Mouse (Mus musculus) small intestine, adult 2 months (tissue): ENCODE measurements around the gene Slc13a2. TPM values are rescaled to one million over a fixed set of nuclear protein-coding genes. Genes with fewer than 3 reads are reported as not detected.

Source experiments
- H3K27ac ChIP-seq: fragments of 200-500 bp; 2 replicates; pipeline ENCODE4 v1.5.1; 2012; ENCODE audit warnings: low read depth, low read length, control low read depth, inconsistent platforms; ENCODE audit not compliant: insufficient read depth
- H3K27me3 ChIP-seq: fragments of 200-500 bp; 2 replicates; pipeline ENCODE4 v1.6.1; 2012; ENCODE audit warnings: mild to moderate bottlenecking, moderate library complexity, low read length, inconsistent platforms; ENCODE audit not compliant: control insufficient read depth, insufficient read depth
- H3K36me3 ChIP-seq: fragments of 200-500 bp; 2 replicates; pipeline ENCODE4 v1.6.1; 2012; ENCODE audit warnings: mild to moderate bottlenecking, low read length, control low read depth, inconsistent platforms; ENCODE audit not compliant: control insufficient read depth, insufficient read depth
- H3K4me1 ChIP-seq: fragments of 200-500 bp; 2 replicates; pipeline ENCODE4 v1.6.1; 2012; ENCODE audit warnings: low read length, inconsistent platforms, mixed read lengths; ENCODE audit not compliant: control insufficient read depth, insufficient read depth, insufficient read length
- H3K4me3 ChIP-seq: fragments of 200-500 bp; 2 replicates; pipeline ENCODE4 v1.5.1; 2012; ENCODE audit warnings: low read depth, mild to moderate bottlenecking, control low read depth, inconsistent platforms, low read length, moderate library complexity
- CTCF ChIP-seq: fragments of 200-500 bp; IDR thresholded peaks from 2 replicates; pipeline ENCODE4 v1.5.1; 2012; ENCODE audit warnings: low read depth, mild to moderate bottlenecking, control low read depth, inconsistent platforms, low read length, moderate library complexity, mixed read lengths; ENCODE audit not compliant: insufficient replicate concordance, insufficient read length; ENCODE audit errors: extremely low read depth
- POLR2A ChIP-seq: fragments of 200-500 bp; IDR thresholded peaks from 2 replicates; pipeline ENCODE4 v1.6.1; 2012; ENCODE audit warnings: low read depth, mild to moderate bottlenecking, control low read depth, inconsistent platforms, low read length, moderate library complexity
- WGBS: fragments of 180-500 bp; shearing (Covaris S2); methylation state at CpG from one replicate; pipeline ENCODE4 v1.1.7; 2018; 5-methylcytosine and 5-hydroxymethylcytosine counted together
- polyA plus RNA-seq: library from polyadenylated mRNA; depleted of rRNA; stranded (reverse); fragments of >200 nt; gene quantifications from 2 replicates; pipeline ENCODE4 v1.2.3, GENCODE M21; 2012

Gene Slc13a2
- polyA plus RNA-seq, 1 experiment: 374 TPM

DNA sequence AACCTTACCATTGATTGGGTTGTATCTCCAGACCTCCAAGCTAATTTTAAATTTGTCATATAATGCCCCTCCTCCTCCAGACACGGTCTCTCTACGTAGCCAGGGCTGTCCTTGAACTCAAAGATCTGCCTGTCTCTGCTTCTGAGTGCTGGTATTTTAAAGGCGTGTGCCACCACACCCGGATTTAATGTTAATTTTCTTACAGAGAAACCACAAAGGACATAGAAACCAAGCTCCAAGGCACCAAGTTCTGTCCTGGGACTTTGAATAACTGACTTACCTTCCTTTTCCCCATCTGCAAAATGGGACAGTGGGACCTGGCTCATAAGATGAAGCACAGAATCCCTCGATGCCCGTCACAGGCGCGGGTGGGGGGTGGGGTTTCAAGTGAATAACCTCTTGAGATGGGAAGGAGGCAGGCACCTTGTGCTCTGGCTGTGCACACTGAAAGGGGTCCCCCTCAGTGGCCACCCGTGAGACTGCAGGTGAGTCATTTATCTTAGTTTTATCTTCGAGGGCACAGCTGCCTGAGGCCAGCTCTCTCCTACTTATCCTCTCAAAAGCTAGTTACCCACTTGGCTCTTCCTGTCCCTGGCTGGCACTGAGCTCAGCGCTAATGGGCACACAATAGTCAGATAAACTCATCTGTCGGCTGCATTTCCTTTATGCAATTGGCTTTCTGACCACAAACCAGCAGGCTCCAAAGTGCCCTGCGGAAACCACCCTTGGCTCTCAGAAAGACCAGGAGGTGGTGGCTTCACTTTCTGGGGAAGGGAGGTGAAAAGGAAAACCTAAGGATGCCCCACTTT lies 612 bp downstream of the Slc13a2 start:
- Histone ChIP-seq H3K4me1 (peaks cover 8% of the 10 kb centered on the region), H3K27me3 (no peaks in the 10 kb centered on the region), H3K27ac (peak overlapping the region; percentile 92), H3K4me3 (peak overlapping the region; percentile 76), H3K36me3 (peaks cover 27% of the 10 kb centered on the region)
- TF ChIP-seq POLR2A (peak; percentile 10; the same call in 1 of the 2 replicates), CTCF (no peak)
- 44% methylated on average over 13 of the region's 13 CpGs for WGBS

DNA sequence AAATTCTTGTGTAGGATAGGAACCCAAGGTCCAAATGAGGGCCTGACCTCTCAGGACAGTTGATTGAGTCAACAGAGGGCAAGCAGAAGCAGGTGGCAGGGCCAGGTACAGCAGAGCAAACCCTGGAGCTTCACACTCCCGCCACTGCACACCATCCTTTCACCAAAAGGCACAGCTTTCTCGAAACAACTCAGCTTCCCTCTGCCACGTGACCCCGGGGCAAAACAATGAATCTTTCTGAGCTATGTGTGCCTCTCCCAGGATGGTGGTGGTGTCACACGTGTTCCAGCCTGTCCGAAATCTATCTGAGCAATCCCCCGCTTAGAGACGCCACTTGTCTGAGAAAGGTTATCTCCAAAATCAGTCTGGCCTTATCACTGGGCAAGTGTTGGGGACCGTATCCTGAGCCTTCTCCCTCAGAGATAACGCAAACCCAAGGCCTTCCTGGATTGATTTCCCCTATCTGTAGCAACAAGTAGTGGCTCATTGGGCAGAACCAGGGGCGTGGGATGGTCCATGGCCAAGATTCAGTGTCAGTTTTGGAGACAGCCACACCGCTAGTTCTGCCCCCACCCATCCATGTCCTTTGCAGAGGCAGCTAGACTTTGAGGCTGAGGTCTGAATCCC lies 1.6 kb downstream of the Slc13a2 start:
- WGBS: 68% methylated on average over 12 of the region's 12 CpGs

DNA sequence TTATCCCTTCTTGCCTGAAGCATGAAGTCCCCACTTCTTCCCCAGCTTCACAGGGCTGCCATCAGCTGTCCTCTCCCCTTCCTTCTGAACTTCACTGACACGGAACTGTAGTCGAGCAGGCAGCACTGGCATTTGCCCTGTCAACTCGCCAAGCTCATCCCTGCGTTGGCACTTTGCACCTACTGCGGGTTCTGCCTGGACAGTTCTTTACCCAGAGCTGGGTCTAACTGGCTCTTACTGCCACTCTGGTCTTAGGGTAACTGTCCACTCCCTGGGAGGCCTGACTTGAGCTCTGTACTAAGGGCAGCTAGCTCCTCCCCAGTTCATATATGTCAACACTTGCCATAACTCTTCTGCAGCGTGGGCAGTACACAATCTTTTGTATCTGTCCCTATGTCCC lies 5.2 kb downstream of the Slc13a2 start:
- Histone ChIP-seq H3K27ac (0 out of 2 replicates have a peak overlapping the region, but pooled peaks have one; percentile 25), H3K27me3 (no peaks in the 10 kb centered on the region), H3K4me1 (peaks cover 15% of the 10 kb centered on the region), H3K4me3 (peak overlapping the region; percentile 30), H3K36me3 (peaks cover 41% of the 10 kb centered on the region)
- 54% methylated on average over 6 of the region's 6 CpGs for WGBS
- no peak for TF ChIP-seq CTCF
- TF ChIP-seq POLR2A: no peak

More for the DNA sequence above, 1.6 kb downstream of the Slc13a2 start:
- H3K4me3 ChIP-seq: peak overlapping the region; percentile 71
- peaks cover 31% of the 10 kb centered on the region for H3K36me3 ChIP-seq
- TF ChIP-seq POLR2A (no peak), CTCF (no peak)
- H3K4me1 ChIP-seq: peaks cover 8% of the 10 kb centered on the region
- peak overlapping the region; percentile 74 for H3K27ac ChIP-seq
- H3K27me3 ChIP-seq: no peaks in the 10 kb centered on the region

DNA sequence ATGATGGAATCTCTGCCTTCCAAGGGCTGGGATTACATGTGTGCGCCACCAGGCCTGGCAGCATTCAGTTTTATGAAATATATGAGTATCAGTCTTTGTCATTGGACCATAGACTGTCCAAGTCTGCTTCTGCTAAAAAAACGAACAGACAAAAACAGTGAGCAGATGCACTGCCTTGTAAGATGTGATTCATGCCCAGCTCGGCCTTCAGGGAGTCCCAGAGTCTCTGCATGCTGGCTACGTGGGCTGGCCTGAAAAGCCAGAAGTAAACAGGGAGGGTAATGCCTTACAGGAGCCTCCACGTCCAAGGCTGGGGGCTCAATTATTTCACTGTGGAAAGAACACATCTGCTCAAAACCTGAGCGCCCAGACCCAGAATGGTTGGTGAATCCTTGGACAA lies 9.2 kb downstream of the Slc13a2 start:
- TF ChIP-seq POLR2A: no peak
- TF ChIP-seq CTCF: no peak
- peaks cover 38% of the 10 kb centered on the region for H3K36me3 ChIP-seq
- no peaks in the 10 kb centered on the region for H3K27me3 ChIP-seq
- H3K4me3 ChIP-seq: no peak overlapping the region
- WGBS: 77% methylated on average over 6 of the region's 6 CpGs
- H3K4me1 ChIP-seq: peaks cover 41% of the 10 kb centered on the region
- no peak overlapping the region for H3K27ac ChIP-seq

DNA sequence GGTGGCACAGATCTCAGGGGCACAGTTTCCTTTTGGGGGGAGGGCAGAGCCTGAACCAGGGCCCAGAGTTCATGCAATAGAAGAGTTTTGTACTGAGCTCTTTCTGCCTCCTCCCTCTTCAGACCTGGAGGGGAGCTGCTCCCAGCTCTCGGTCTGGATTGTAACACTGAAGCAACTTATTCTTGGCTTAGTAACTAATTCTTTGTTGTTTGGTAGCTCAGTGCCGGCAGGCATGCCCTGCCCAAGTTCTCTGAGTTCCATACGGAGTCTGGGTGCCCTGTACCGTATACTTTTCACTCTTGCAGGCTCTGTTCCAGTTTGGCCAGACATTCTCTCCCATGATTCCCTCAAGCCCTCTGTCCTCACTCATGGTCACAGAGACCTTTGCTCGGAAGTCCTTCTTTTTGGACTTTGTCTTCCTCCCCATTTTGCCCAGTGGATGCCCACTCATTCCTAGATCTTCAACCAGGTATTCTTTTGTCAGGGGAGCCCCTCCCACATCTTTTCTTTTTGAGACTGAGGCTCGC lies 9.6 kb downstream of the Slc13a2 start:
- H3K27me3 ChIP-seq: no peaks in the 10 kb centered on the region
- TF ChIP-seq POLR2A (no peak), CTCF (no peak)
- no peak overlapping the region for H3K4me3 ChIP-seq
- 69% methylated on average over 6 of the region's 6 CpGs for WGBS
- H3K36me3 ChIP-seq: peaks cover 39% of the 10 kb centered on the region
- no peak overlapping the region; the same call in 1 of the 2 replicates for H3K27ac ChIP-seq
- H3K4me1 ChIP-seq: peaks cover 42% of the 10 kb centered on the region

DNA sequence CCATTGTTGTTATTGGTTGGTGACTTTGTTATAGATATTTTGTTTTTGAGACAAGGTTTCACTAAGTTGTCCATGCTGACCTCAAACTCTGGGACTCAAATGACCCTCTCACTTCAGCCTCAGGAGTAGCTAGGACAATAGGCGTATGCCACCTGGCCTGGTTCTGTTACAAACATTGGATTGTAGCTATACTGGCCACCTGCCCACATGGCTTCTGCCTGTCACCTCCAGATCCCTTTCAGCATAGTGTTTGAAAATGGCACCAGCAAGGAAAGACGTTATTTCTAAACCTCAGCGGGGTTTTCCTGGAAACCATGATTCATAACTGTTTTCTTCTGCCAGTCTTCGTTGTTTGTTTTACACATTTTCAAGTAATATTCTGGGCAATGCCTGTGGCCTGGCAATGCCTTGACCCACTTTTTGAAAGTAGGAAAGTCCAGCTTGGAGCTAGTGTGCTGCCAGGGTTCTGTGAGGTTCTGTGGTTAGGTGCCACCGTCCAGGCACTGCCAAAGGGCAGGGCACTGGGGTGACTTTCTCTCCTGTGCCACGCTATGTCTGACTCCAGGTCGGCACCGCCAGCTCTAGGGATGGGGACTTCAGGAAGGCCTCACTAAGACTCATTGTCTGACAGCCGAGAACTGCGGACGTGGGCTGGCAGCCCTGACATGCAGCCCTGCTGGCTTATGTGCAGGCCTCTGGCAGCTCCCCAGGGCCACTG lies 10.3 kb downstream of the Slc13a2 start:
- Histone ChIP-seq H3K4me3 (no peak overlapping the region), H3K36me3 (peaks cover 36% of the 10 kb centered on the region), H3K27me3 (no peaks in the 10 kb centered on the region), H3K27ac (peak overlapping the region; percentile 4; the same call in 1 of the 2 replicates), H3K4me1 (peaks cover 41% of the 10 kb centered on the region)
- 79% methylated on average over 11 of the region's 11 CpGs for WGBS
- TF ChIP-seq POLR2A (no peak), CTCF (no peak)
